Mouse (Mus musculus): ENCODE results near the gene Chd2.
"Not testable (repeated sequence)": the region's sequence is repeated elsewhere in the genome, so short reads cannot be mapped to it uniquely, and the experiment has no call there.

The Chd2 gene

GRCm38 (mm10) chr7:73523183-73523582, 18.4 kb downstream of the Chd2 start:
- DNase-seq (ENCODE audit: low read depth, low spot score) = no peak

GRCm38 (mm10) chr7:73521277-73522193, 20.1 kb downstream of the Chd2 start:
- DNase-seq (ENCODE audit: low read depth, low spot score) = no peak

GRCm38 (mm10) chr7:73520231-73520630, 21.4 kb downstream of the Chd2 start:
- DNase-seq (ENCODE audit: low read depth, low spot score) = no peak

- DNase-seq (ENCODE audit: low read depth, low spot score) = no peak
These were observed 22.4 kb downstream of the Chd2 start for GRCm38 (mm10) chr7:73519060-73519796.

DNA sequence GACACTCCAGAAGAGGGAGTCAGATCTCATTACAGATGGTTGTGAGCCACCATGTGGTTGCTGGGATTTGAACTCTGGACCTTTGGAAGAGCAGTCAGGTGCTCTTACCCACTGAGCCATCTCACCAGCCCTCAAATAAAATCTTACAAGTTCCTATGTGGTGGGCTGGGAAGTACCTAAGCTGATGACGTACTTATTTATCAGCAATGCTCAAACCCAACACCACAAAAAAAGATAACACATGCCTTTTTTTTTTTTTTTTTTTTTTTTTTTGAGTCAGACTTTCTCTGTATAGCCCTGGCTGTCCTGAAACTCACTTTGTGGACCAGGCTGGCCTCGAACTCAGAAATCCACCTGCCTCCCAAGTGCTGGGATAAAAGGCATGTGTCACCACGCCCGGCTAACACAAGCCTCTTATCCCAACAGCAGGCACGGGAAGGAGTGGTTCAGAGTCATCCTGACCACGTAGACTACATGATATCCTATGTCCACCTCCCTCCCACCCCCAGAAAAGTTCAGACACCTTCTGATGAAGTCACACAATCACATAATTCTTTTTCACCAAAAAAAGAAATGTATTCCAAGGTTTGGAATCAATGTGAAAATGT, 23.2 kb downstream of the Chd2 start:
- DNase-seq (ENCODE audit: low read depth, low spot score) = not testable (repeated sequence)

DNA sequence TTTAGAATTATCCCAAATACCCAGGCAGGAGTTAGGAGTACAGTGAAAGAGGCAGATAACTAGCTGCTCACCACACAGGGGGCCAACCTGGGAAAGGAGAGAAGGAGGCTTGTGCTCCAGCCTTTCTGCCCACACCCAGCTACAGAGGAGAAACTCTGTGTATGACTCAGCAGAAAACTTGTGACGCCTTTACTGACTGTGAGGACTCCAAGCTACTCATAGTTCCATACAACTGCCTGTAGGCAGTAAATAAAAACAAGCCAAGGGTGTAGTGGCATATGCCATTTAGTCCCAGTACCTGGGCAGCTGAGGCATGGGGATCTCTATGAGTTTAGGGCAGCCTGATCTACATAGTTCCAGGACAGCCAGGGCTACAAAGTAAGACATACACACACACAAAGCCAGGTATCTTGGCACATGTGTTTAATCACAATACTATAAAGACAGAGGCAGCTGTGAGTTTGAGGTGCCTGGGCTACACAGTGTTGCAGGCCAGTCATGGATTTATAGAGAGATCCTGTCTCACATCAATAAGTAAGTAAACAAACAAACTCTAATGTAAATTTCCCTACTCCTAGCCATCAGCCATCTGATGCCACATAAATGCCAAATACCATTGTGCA, 24.1 kb downstream of the Chd2 start:
- no peak for DNase-seq (ENCODE audit: low read depth, low spot score)

DNA sequence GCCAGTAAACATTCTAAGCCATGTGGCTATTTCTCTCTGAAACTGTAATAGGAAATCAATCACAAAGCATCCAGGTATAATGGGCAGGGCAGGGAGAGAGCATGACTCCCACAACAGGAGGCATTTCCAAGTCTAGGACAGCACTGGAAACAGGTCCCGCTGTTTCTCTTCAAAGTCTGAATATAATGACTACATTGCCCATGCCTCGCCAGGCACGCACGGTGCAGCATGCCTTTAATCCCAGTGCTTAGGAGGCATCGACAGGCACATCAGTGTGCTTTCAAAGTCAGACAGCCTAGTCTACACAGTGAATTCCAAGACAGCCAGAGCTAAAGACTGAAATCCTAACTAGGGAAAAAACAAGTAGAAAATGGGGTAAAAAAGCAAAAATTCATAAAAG, 24.8 kb downstream of the Chd2 start:
- no peak for DNase-seq (ENCODE audit: low read depth, low spot score)

DNA sequence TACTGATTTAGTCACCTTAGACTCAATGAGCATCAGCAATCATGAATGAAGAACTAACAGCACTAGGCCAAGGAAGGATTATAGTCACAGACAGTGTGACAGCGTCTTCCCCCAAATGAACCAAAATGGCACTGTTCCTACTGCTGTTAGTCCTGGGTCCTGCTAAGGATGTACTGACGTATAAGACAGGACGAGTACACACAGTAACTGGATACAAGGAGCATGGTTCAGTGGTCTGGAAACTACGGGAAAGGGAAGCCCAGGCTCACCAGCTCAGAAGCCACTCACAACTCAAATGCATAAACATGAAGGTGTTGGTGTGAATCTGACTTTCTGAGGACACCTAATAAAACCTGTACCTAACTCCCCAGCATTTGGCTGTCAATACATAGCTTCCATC, 27.1 kb downstream of the Chd2 start:
- no peak for DNase-seq (ENCODE audit: low read depth, low spot score)

DNA sequence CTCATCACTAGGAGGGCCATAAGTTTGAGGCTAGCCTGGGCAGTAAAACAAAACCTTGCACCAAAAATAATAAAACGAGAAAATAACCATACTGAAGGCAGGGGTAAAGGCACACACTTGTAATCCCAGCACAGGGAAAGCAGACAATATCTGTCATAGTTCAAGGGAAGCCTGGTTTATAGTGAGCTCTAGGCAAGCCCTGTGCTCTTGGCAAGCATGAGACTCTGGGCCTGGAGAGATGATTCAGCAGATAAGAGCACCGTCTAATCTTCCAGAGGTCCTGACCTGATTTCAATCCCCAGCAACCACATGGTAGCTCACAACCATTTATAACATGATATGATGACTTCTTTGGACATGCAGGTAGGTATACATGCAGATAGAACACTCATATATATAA, 29.2 kb downstream of the Chd2 start:
- no peak for DNase-seq (ENCODE audit: low read depth, low spot score)

DNA sequence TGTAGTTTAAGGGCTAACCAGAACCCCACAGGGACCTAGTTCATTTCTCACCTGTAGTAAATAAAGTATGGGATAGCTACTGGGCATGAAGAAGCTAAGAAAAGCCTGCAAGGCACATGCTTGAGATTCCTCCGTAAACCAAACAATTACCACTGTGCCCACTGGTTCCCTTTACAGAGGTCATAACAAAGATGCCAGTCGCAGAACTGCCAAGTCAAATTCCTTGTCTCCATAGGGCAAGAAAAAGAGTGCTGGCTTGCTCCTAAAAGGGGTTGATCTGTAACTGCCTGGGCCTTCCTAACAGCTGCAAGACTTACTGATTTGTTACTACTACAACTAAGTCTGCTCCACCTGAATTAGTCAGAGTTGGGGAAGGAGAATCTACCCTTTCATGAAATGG, 32.9 kb downstream of the Chd2 start:
- no peak for DNase-seq (ENCODE audit: low read depth, low spot score)

- no peak for DNase-seq (ENCODE audit: low read depth, low spot score)
These were observed 34.1 kb downstream of the Chd2 start for GRCm38 (mm10) chr7:73507491-73507890.

GRCm38 (mm10) chr7:73506852-73507251, 34.8 kb downstream of the Chd2 start:
- DNase-seq (ENCODE audit: low read depth, low spot score) = no peak

GRCm38 (mm10) chr7:73505266-73505665, 36.4 kb downstream of the Chd2 start:
- DNase-seq (ENCODE audit: low read depth, low spot score) = no peak

DNA sequence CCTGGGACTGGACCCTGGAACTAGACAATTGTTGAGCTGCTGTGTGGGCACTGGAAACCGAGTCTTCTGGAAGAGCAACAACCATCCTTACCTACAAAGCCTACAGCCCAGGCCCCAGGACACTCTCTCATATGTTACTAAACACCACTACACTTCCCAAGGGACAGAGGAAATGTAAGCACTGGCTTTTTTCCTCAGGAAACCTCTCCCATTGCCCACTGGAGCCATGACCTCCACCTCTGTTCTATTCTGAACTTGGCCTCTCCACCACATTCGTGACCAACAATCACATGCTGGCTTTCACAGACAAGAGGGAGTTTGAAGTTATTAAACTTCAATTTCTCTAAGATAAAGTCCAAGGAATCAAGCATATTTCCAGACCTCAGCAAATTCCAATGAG, 43.4 kb downstream of the Chd2 start:
- DNase-seq (ENCODE audit: low read depth, low spot score) = no peak

GRCm38 (mm10) chr7:73489261-73489660, 52.4 kb downstream of the Chd2 start:
- no peak for DNase-seq (ENCODE audit: low read depth, low spot score)

DNA sequence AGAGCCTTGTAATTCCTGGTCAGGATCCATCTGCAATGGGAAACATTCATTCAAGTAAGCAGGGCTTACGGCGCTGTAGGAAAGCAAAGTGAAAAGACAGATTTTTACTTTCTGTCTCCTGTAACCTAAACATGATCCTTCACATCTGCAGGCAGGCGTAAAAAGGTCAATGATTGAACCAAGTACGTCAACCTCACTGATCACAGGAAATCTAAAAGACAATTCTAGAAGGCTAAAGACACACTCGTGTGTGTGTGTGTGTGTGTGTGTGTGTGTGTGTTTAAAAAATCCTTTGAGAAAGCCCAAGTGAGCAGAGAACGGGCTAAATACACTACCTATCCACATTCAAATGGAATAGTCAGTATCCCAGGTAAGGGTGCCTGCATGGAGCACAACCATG, 60.5 kb downstream of the Chd2 start:
- DNase-seq (ENCODE audit: low read depth, low spot score) = no peak

- DNase-seq (ENCODE audit: low read depth, low spot score) = no peak
These were observed 62.1 kb downstream of the Chd2 start for GRCm38 (mm10) chr7:73479506-73479905.

GRCm38 (mm10) chr7:73478157-73479058, 63.2 kb downstream of the Chd2 start:
- DNase-seq (ENCODE audit: low read depth, low spot score) = no peak

- DNase-seq (ENCODE audit: low read depth, low spot score) = no peak
These were observed 73.9 kb downstream of the Chd2 start for GRCm38 (mm10) chr7:73467741-73468140.

- DNase-seq (ENCODE audit: low read depth, low spot score) = no peak
These were observed 78.1 kb downstream of the Chd2 start for GRCm38 (mm10) chr7:73463546-73463945.

DNA sequence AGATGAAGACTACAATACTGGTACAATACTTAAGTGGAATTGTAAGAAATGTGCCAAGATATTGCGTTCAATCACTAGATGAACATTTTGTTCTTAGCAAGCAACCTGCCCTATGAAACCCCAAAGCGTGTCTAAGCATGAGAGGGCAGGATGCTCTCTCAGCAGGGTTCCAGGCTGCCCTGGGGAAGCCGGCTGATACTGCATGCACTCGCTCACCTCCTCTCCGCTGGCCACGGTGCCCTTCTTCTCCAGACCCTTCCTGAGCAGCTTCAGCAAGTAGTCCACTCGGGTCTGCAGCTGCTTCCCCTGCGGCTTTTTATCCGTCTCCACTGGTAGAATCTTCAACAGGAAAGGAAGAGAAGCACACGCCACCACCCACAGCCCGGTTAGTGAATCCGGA, 87.5 kb downstream of the Chd2 start:
- no peak for DNase-seq (ENCODE audit: low read depth, low spot score)
